ENCODE assay signal across 8 mouse cellular contexts in genomic region chr3:82876372-82876739, GRCm38 (mm10). TPM values are rescaled to one million over a fixed set of nuclear protein-coding genes. Genes with fewer than 3 reads are reported as not detected.
A peak's percentile ranks its signal among the peaks of the same experiment; 100 is the strongest.
DNase-seq lines count a peak whose midpoint lies in the region; ATAC-seq and TF ChIP-seq lines count a peak whose summit lies in the region.

Rbm46 (minus strand) TSS chr3:82876483.

- ATAC-seq in hindbrain, embryonic 14.5 days (ENCODE audit: low FRiP score) = peak; percentile 96
- peak; percentile 97 for ATAC-seq in lung, postnatal 0 days

- peak; percentile 37 for DNase-seq in adrenal gland, adult 8-10 months
- peak; percentile 66 to 86 for DNase-seq in cerebellum, postnatal 4 days (ENCODE audit: low spot score in 2 of 2)
- DNase-seq in gastrocnemius, adult 2 months = peak; percentile 89
- DNase-seq in hindbrain, embryonic 14.5 days (ENCODE audit: low spot score) = peak; percentile 72
- peak; percentile 60 to 75 for DNase-seq in layer of hippocampus, postnatal 36 days
- DNase-seq in lung, postnatal 0 days (ENCODE audit: low spot score) = peak; percentile 89
- peak; percentile 86 for DNase-seq in retina, postnatal 1 day
- DNase-seq in B cell, adult 2 months = no peak

- H3K4me2 ChIP-seq in hindbrain, embryonic 14.5 days (replicated peaks) = peak within 1 kb of the TSS; percentile 59
- H3K4me2 ChIP-seq in lung, postnatal 0 days (replicated peaks; ENCODE audit: low read depth, low read length) = peak within 1 kb of the TSS; percentile 47

- H3K27me3 ChIP-seq in hindbrain, embryonic 14.5 days (ENCODE audit: control insufficient read depth, insufficient read depth, low read length) = peaks cover 25% of the 10 kb centered on the region
- peaks cover 7% of the 10 kb centered on the region; the same call in 1 of the 2 replicates for H3K27me3 ChIP-seq in lung, postnatal 0 days (replicated peaks; ENCODE audit: insufficient read depth, low read length)

- H3K36me3 ChIP-seq in hindbrain, embryonic 14.5 days (replicated peaks; ENCODE audit: control insufficient read depth, insufficient read depth) = no peaks in the 10 kb centered on the region
- H3K36me3 ChIP-seq in lung, postnatal 0 days (ENCODE audit: insufficient read depth, low read length) = no peaks in the 10 kb centered on the region

- no peak within 1 kb of the TSS for H3K27ac ChIP-seq in gastrocnemius, adult 2 months
- H3K27ac ChIP-seq in hindbrain, embryonic 14.5 days = no peak within 1 kb of the TSS
- H3K27ac ChIP-seq in lung, postnatal 0 days (ENCODE audit: low read length) = no peak within 1 kb of the TSS

- intact Hi-C loops in gastrocnemius, adult 2 months (cut with DNase I) = no loop called here

- WGBS in hindbrain, embryonic 14.5 days = 25% methylated on average over 36 of the region's 36 CpGs
- 27% methylated on average over 34 of the region's 36 CpGs for WGBS in lung, postnatal 0 days

- TF ChIP-seq CTCF in gastrocnemius, adult 2 months (IDR thresholded peaks at IDR 0.05) = no peak
- TF ChIP-seq CTCF in lung, postnatal 0 days (IDR thresholded peaks at IDR 0.05) = no peak

- no peak for TF ChIP-seq EP300 in lung, postnatal 0 days (IDR thresholded peaks at IDR 0.05)

- H3K9me3 ChIP-seq in hindbrain, embryonic 14.5 days (ENCODE audit: control insufficient read depth, low read length) = no peaks in the 10 kb centered on the region
- H3K9me3 ChIP-seq in lung, postnatal 0 days (ENCODE audit: low read length) = no peaks in the 10 kb centered on the region

- H3K4me1 ChIP-seq in hindbrain, embryonic 14.5 days (replicated peaks; ENCODE audit: control insufficient read depth, insufficient read depth, low read length) = 0 out of 2 replicates have a peak, but pooled peaks cover 6% of the 10 kb centered on the region
- no peaks in the 10 kb centered on the region for H3K4me1 ChIP-seq in lung, postnatal 0 days (ENCODE audit: insufficient read depth, low read depth, low read length)

- peak within 1 kb of the TSS; percentile 57 for H3K4me3 ChIP-seq in gastrocnemius, adult 2 months
- peak within 1 kb of the TSS; percentile 40 for H3K4me3 ChIP-seq in hindbrain, embryonic 14.5 days (replicated peaks; ENCODE audit: low read length)
- peak within 1 kb of the TSS; percentile 33 for H3K4me3 ChIP-seq in lung, postnatal 0 days (ENCODE audit: low read depth, low read length)

- H3K9ac ChIP-seq in hindbrain, embryonic 14.5 days = no peak within 1 kb of the TSS
- no peak within 1 kb of the TSS for H3K9ac ChIP-seq in lung, postnatal 0 days (replicated peaks; ENCODE audit: low read depth)

RNA-seq across cellular contexts. Expression of gene Rbm46, which starts in this region (rescaled TPM):
- under 1 TPM; 0.17 to 0.43 (median 0.28) TPM for total RNA-seq in adrenal gland, adult 8-10 months (2022)
- under 1 TPM; 0.11 to 0.18 TPM for total RNA-seq in gastrocnemius, adult 2 months (2021)
- 1.6 and 2.3 TPM in 2 replicates for polyA plus RNA-seq in hindbrain, embryonic 14.5 days (2014; fragmentation: Nextera tagmentation; extraction: Ambion mirVana)
- 1 to 10 TPM in 1 of 2 experiments, under 1 TPM in 1; 0.80 to 1.0 TPM for total RNA-seq in layer of hippocampus, postnatal 36 days (2021)
- 5.9 and 7.6 TPM in 2 replicates for polyA plus RNA-seq in lung, postnatal 0 days (2015; fragmentation: Nextera tagmentation; extraction: Ambion mirVana)

Comparison
In these comparisons a context has a peak if more than half of its experiments do, and no peak if none do; other contexts are left out.
1. Peak in DNase-seq in adrenal gland, adult 8-10 months; RNA of the gene not detected or under 1 TPM.
2. Peak in DNase-seq and H3K4me3 ChIP-seq in gastrocnemius, adult 2 months; RNA of the gene not detected or under 1 TPM.
3. DNase-seq: peak in cerebellum, postnatal 4 days (2 of 2), hindbrain, embryonic 14.5 days (single experiment), layer of hippocampus, postnatal 36 days (2 of 2), lung, postnatal 0 days (single experiment) and retina, postnatal 1 day (single experiment); none in B cell, adult 2 months (0 of 2).
4. Peak in every context shown above with its lines, with median percentiles within 50 percentile points of each other: H3K4me3 ChIP-seq.